In genomic region chr3:127355252-127355651, GRCm38 (mm10) we compare ENCODE assay signal across 10 mouse cellular contexts.
A peak's percentile ranks its signal among the peaks of the same experiment; 100 is the strongest.
DNase-seq lines count a peak whose midpoint lies in the region; ATAC-seq lines count a peak whose summit lies in the region.
"Had no signal": no experiment of that assay in that cellular context is flagged by ENCODE, and none has a peak within 500 bp of the region (broad histone marks: within the 10 kb centered on the region; RNA-seq: fewer than 3 reads in every experiment).

No protein-coding gene starts in this region.

- H3K4me3 ChIP-seq in liver, embryonic 12.5 days: no peak overlapping the region
- no peak overlapping the region for H3K4me3 ChIP-seq in neural tube, embryonic 15.5 days (replicated peaks)
- H3K4me3 ChIP-seq in forebrain, embryonic 16.5 days (replicated peaks; ENCODE audit: low read length): no peak overlapping the region
- H3K4me3 ChIP-seq: forebrain, embryonic 10.5 days had no signal

- no peaks in the 10 kb centered on the region for H3K27me3 ChIP-seq in liver, embryonic 12.5 days (replicated peaks)
- no peaks in the 10 kb centered on the region for H3K27me3 ChIP-seq in neural tube, embryonic 15.5 days (replicated peaks)
- H3K27me3 ChIP-seq in forebrain, embryonic 16.5 days (replicated peaks; ENCODE audit: control insufficient read depth, insufficient read depth, low read length): no peaks in the 10 kb centered on the region

- intact Hi-C loops in heart, postnatal 14 days (cut with DNase I): no loop called here

- 19% methylated on average over 5 of the region's 5 CpGs for WGBS in liver, embryonic 12.5 days (ENCODE audit: insufficient replicate concordance)
- 37% methylated on average over 5 of the region's 5 CpGs for WGBS in neural tube, embryonic 15.5 days
- 44% methylated on average over 5 of the region's 5 CpGs for WGBS in forebrain, embryonic 16.5 days

- H3K4me1 ChIP-seq in liver, embryonic 12.5 days: no peaks in the 10 kb centered on the region
- H3K4me1 ChIP-seq in neural tube, embryonic 15.5 days: peaks cover 13% of the 10 kb centered on the region
- peaks cover 2% of the 10 kb centered on the region; the same call in 1 of the 2 replicates for H3K4me1 ChIP-seq in forebrain, embryonic 16.5 days (replicated peaks; ENCODE audit: control insufficient read depth, insufficient read depth, low read length)

- H3K9me3 ChIP-seq in liver, embryonic 12.5 days (replicated peaks): no peaks in the 10 kb centered on the region
- H3K9me3 ChIP-seq in neural tube, embryonic 15.5 days (replicated peaks): no peaks in the 10 kb centered on the region
- H3K9me3 ChIP-seq in forebrain, embryonic 16.5 days (ENCODE audit: control insufficient read depth, low read length): no peaks in the 10 kb centered on the region

- no peak overlapping the region for H3K9ac ChIP-seq in liver, embryonic 12.5 days
- no peak overlapping the region for H3K9ac ChIP-seq in neural tube, embryonic 15.5 days (replicated peaks)
- no peak overlapping the region for H3K9ac ChIP-seq in forebrain, embryonic 16.5 days (replicated peaks; ENCODE audit: low read depth, low read length)

- H3K27ac ChIP-seq in liver, embryonic 12.5 days: no peak overlapping the region
- H3K27ac ChIP-seq in neural tube, embryonic 15.5 days (replicated peaks): peak overlapping the region; percentile 67
- H3K27ac ChIP-seq in forebrain, embryonic 16.5 days (ENCODE audit: low read length): no peak overlapping the region
- H3K27ac ChIP-seq: forebrain, embryonic 10.5 days had no signal

- H3K36me3 ChIP-seq in liver, embryonic 12.5 days: no peaks in the 10 kb centered on the region
- no peaks in the 10 kb centered on the region for H3K36me3 ChIP-seq in neural tube, embryonic 15.5 days
- no peaks in the 10 kb centered on the region for H3K36me3 ChIP-seq in forebrain, embryonic 16.5 days (ENCODE audit: control insufficient read depth, insufficient read depth)
- H3K36me3 ChIP-seq: forebrain, embryonic 10.5 days had no signal

- no peak overlapping the region for H3K4me2 ChIP-seq in liver, embryonic 12.5 days
- no peak overlapping the region for H3K4me2 ChIP-seq in neural tube, embryonic 15.5 days
- H3K4me2 ChIP-seq in forebrain, embryonic 16.5 days (ENCODE audit: low read length): no peak overlapping the region

- DNase-seq in heart, adult 11 months: peak; percentile 96
- no peak for DNase-seq in heart, postnatal 14 days
- peak; percentile 23 to 27 for DNase-seq in lung, adult 18-20 months
- DNase-seq in lung, postnatal 14 days: no peak
- no peak for DNase-seq in embryo, embryonic 11 days
- DNase-seq: cerebellum, postnatal 14 days had no signal

- ATAC-seq in liver, embryonic 12.5 days: peak; percentile 57; the same call in 1 of the 2 replicates
- ATAC-seq in neural tube, embryonic 15.5 days (ENCODE audit: low FRiP score): no peak; the same call in 1 of the 2 replicates
- ATAC-seq in forebrain, embryonic 16.5 days: no peak

Comparison
In these comparisons a context has a peak if more than half of its experiments do, and no peak if none do; other contexts are left out.
1. DNase-seq: peak in heart, adult 11 months (single experiment) and lung, adult 18-20 months (2 of 2); none in heart, postnatal 14 days (0 of 2), lung, postnatal 14 days (single experiment) and embryo, embryonic 11 days (single experiment).